Mouse (Mus musculus) cerebellum, adult 11-12 months (tissue): ENCODE data around the gene Hspa8.
"Not testable (repeated sequence)": the region's sequence is repeated elsewhere in the genome, so short reads cannot be mapped to it uniquely, and the experiment has no call there.

Experiments used
- DNase-seq: peaks from one replicate; pipeline ENCODE4 v3.0.0; 2022

Hspa8 gene

DNA sequence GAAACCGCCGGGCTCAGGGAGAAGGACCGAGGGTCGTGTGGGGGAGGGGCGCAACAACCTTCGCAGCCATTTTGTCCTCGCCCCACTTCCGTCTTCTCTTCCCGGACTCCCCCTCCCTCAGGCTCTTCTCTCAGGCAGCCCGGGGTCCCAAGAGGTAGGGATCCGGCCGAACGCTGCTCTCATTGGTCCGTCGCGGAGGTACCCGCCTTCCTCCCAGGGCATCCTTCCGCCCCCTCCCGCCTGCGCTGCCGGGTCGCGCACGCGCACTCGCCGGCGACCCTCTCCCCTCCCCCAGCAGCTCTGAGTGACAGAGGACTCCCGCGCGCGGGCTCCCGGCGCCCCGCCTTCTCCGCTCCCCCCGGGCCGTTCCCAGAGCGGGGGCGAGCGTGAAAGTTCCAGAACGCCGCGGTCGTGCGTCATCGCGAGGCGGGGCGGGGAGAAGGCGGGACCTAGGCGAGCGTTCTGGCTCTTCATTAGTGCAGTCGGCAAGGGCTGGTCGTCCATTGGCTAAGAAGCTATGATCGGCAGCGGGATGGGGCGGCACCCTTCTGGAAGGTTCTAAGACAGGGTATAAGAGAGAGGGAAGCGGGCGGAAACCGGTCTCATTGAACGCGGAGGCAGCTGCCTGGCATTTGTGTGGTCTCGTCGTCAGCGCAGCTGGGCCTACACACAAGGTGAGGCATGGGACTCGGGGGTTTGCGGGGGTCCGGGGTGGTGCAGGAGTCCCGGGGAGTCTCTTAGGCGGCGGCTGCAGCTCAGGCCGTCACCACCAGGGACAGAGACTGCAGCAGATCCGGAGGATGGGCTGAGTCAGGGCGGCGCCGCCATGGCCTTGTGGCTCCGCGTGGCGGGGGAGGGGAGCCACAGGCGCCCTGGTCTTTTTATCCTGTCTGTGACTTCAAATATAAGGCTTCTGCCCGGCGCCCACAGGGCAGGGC lies at the start of gene Hspa8:
TSS of gene Hspa8 (plus strand) at position 310 of the 938 bp plus-strand sequence.
- DNase-seq = peak; percentile 100

- DNase-seq = no peak
Observed at GRCm38 (mm10) chr9:40751749-40752148, 49.0 kb upstream of the Hspa8 start.

GRCm38 (mm10) chr9:40756401-40756800 lies 44.4 kb upstream of the Hspa8 start:
- peak; percentile 57 for DNase-seq

DNA sequence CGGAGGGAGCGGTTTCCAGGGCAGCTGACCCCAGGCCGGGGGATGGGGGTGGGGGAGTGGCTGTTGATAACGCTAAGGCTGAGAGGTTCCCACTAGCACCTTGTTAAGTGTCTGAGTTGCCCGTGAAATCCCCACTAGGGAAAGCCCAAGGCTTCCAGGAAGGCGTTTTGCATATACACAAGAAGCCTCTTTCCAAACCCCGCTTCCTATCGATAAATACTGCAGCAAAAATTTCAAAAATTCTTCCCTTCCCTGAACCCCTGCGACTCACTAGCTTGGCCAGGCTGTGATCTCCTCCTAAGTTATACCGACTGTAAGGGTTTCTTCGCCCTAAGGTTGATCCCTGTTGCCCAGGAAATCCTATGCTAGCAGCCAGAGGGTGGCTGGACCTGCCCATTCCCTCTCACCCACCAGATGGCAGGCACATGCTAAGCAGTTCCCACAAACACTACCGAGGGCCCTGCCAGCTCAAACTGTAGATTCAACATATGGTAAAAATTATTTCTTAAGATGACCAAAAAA lies 43.6 kb upstream of the Hspa8 start:
- DNase-seq = peak; percentile 81

DNA sequence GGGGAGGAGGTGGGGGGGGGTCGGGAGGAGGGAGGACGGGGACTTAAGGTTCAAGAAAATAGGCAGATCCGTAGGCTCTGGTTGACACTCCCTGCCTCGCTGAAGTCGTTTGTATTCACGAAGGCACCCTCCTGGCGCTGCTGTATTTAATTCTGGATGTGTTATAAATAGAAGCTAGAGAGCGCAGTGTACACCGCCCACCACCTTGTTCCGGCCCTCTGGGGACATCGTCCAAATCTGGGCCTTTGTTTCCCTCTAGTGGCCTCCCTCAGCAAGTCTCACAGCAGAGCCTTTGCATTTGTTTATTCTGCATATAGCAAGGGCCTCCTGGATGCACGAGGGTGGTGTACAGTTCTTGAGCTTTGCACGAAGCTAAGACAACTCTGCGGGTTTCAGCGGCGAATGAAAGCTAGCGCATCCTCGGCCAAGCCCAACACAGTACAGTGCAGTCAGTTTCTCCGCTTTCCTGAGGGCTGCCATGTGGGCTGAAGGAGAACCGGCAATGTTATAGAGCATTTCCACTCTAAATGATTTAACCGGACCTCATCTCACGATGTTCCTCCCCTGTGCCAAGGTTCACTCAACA lies 43.0 kb upstream of the Hspa8 start:
- peak; percentile 88 for DNase-seq

DNA sequence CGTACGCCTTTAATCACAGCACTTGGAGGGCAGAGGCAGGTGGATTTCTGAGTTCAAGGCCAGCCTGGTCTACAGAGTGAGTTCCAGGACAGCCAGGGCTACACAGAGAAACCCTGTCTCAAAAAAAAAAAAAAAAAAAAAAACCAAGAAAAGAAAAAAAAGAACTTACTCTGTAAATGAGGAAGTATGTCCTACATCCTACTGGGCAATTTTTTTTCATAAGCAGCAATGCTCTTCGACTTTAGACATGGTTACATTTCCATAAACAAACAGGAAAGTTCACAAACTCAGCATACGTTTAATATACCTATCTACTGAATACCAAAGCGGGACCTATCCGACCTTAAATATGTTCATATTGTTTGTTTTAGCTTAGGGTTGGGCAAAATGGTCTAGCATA lies 38.4 kb upstream of the Hspa8 start:
- DNase-seq = no peak

- no peak for DNase-seq
Observed at GRCm38 (mm10) chr9:40764887-40765580, 35.8 kb upstream of the Hspa8 start.

DNA sequence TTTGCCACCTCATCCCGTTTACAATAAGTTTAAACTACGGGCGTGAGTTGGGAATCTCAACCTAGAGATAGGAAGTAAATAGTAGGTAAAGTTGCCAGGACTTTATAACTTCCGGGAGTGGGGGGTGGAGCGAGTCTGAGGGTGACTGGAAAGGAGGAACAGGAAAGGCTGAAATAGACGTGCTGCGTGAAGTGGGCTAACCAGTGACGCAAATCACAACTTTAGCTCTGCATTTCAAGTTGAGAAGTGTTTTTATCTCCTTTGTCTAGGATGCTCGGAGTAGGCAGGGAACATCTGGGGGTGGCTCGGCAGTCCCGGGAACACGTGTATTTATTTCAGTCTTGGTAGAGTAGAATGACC lies 35.2 kb upstream of the Hspa8 start:
- no peak for DNase-seq

- DNase-seq = no peak
Observed at GRCm38 (mm10) chr9:40766058-40766605, 34.7 kb upstream of the Hspa8 start.

DNA sequence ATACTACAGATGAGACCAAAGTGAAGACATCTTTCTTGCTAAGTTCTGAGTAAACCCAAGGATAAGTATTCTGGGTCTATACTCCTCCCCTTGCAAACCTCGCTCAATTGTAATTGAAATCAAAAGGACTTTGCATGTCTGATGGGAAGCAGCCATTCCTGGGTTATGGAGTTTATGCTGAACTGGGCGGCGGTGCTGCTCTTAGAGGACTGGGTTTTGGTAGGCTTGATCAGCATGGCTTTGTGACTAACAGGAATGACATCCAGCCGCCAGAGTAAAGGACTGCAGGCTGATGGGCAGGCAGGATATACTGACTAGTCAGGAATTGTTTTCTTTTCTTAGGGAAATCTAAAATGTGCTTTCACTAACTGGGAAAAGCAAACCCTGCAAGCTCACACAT lies 32.8 kb upstream of the Hspa8 start:
- DNase-seq = no peak

DNA sequence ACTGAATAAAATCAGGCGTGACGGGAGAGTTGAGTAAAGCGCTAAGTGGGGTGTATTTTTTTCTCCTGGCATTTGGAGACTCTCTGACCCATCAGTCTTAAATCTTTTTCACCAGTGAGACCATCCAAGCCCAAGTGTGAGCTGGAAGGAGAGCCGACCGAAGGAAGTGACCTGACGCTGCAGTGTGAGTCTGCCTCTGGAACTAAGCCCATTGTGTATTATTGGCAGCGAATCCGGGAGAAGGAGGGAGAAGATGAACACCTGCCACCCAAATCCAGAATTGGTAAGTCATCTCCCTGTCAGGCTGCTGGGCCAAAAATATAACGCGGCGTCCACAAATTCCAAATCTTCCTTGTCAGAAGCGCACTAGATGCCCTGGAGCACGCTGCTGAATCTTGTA lies 28.5 kb upstream of the Hspa8 start:
- DNase-seq = peak; percentile 90

GRCm38 (mm10) chr9:40773142-40773541 lies 27.6 kb upstream of the Hspa8 start:
- DNase-seq = not testable (repeated sequence)

DNA sequence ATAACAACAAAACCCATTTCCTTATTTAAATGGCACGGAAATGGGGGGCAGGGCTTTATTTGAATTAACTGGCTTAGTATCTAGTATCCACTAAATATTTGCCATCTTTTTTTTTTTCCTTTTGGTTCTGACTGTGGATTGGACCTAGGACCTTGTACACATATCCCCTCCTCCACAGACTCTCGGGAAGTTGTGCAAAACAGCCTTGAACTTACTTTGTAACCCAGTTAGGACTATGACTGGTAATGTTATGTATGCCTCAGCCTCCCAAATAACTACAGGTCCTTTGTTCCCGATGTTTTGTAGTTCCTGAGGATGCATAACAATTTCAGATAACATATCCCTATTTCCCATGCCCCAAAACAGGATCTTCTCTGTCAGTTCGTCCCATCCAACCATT lies 26.9 kb upstream of the Hspa8 start:
- no peak for DNase-seq

GRCm38 (mm10) chr9:40776044-40776443 lies 24.7 kb upstream of the Hspa8 start:
- no peak for DNase-seq

GRCm38 (mm10) chr9:40776459-40777248 lies 24.1 kb upstream of the Hspa8 start:
- DNase-seq = no peak

- no peak for DNase-seq
Observed at GRCm38 (mm10) chr9:40780111-40780510, 20.7 kb upstream of the Hspa8 start.

- no peak for DNase-seq
Observed at GRCm38 (mm10) chr9:40780892-40781725, 19.7 kb upstream of the Hspa8 start.

DNA sequence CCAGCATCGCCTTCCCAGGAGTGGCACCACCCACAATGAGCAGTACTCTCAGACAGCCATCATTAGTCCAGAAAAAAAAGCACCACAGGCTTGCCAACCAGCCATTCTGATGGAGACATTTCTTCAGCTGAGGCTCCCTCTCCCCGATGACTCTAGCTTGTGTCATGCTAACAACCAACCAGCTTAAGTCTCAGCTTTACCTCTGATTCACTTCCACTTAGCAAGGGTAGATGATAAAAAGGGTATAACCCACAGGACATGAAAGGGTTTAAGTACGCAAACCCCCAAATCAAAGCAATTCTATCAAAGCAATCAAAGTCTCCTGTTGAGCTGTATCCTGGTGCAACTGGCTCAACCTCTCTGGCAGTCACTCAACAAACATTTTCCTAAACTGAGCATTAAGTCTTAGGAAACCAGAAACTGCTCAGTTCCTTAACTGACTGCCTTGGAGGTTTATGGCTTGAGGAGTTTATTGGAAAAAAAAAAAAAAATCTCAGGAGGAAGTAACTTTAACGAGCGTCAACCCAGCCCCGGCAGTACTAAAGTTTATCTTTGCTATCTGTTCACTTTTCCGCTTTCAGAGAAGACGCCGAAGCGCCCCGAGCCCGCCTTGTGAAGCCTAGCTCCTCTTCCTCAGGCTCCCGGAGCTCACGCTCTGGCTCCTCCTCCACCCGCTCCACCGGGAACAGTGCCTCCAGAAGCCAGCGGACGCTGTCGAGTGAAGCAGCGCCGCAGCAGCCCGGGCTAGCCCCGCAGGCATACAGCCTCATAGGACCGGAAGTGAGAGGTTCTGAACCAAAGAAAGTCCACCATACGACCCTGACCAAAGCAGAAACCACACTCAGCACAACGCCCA lies 18.8 kb upstream of the Hspa8 start:
- no peak for DNase-seq

DNA sequence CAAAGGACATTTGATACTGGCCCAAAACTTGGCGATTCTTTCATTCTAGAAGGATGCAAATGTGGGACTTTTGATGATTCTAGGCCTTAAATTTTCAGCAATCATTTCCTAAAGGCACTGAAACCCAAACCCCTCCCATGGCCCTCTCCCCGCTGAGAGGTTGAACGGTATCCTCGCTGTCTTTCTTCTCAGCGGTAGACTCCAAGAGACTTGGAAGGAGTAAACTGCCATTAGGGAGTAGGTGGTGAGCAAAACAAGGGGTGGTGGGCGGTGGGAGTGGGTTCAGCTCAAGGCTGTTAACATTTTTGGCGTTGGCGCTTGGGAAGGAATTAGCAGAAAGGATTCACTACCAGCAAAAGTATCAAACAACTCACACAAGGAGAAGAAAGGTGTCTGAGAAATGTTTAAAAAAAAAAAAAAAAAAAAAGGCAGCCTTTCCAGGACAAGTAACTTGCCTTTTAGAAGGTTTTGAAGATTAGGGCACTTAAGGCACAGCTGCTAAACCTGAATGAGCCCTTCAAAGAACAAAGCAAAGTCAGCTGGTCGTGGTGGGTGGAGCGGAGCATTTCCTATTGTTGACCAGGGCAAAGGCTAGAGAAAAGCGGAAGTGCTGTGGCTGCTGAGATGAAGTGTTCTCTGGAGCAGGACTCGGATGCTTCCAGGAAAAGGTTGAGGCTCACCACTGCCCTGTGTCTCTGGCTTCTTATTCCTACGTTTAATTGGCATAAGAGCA lies 17.0 kb upstream of the Hspa8 start:
- DNase-seq = no peak
